Mouse (Mus musculus): ENCODE results near the gene Reep6.

The Reep6 gene

DNA sequence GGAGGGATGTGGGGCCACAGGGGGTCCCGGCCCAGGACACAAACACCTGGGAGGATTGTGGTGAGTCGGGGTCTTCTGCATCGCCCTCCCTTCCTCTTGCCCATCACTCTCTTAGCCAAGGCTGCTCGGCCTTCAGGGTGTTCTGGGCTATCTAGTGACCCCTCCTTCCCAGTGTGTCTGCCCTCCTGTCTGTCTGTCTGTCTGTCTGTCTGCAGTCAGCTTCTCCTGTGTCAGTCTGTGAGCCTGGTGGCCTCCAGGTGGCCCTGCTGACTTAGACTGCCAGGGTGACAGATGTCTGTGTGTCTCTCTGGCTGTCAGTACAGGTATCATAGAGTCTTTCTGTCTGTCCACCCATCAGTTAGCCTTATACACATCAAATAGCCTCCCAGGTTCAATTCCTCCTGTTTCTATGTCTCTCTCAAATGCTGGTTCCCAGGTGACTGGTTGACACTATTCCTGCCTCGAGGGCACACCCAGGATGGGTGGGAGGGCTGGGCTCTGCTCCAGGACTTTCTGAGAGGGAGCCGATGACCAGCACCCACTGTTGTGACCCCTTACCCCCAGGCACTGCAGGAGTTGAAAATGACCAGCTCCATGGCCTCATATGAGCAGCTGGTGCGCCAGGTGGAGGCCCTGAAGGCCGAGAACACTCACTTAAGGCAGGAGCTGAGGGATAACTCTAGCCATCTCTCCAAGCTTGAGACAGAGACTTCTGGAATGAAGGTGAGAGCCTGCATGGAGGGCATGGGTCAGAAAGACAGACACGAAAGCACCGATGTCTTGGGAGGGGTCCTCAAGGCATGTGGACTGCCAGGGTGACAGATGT, 28.3 kb upstream of the Reep6 start:
- DNase-seq (ENCODE audit: low read depth, low spot score) = no peak

DNA sequence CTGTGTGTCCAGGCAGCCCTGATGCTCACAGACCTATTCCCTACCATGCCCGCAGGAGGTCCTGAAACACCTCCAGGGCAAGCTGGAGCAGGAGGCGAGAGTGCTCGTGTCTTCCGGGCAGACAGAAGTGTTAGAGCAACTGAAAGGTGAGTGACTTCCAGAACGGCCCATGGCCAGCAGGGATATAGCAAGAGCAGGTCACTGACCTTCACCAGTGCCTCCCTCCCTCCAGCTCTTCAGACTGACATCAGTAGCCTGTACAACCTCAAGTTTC, 27.7 kb upstream of the Reep6 start:
- no peak for DNase-seq (ENCODE audit: low read depth, low spot score)

DNA sequence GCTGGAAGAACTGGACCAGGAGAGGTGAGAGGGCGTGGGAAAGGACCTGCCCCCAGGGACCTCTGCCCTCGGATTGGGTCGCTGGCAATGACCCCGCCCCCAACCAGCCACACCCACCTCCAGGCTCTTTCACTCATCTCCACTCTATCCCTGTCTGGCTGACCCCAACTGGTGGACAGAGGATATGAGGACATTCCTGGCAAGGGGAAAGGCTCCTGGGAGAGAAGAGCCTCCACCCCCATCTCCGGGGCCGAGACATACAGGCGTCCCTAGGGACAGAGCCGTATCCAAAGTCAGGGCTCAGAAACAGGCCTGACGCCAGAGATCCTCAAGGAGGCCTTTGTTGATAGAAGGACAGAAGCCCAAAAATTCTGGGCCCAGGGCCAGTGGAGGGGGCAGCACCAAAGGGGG, 27.3 kb upstream of the Reep6 start:
- DNase-seq (ENCODE audit: low read depth, low spot score) = no peak

DNA sequence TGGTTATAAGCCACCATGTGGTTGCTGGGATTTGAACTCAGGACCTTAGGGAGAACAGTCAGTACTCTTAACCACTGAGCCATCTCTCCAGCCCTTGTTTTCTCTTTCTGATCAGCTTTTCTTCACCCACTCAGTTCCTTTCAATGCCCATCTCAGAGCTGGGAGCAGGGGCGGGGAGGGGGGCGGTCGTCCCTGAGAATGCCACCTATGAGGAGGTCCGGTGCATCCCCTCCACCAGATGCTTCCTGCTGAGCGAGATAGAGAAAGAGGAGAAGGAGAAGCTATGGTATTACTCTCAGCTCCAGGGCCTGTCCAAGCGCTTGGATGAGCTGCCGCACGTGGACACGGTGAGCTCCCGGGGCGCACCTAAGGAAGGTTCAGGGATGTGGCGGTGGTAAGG, 25.3 kb upstream of the Reep6 start:
- DNase-seq (ENCODE audit: low read depth, low spot score) = no peak

DNA sequence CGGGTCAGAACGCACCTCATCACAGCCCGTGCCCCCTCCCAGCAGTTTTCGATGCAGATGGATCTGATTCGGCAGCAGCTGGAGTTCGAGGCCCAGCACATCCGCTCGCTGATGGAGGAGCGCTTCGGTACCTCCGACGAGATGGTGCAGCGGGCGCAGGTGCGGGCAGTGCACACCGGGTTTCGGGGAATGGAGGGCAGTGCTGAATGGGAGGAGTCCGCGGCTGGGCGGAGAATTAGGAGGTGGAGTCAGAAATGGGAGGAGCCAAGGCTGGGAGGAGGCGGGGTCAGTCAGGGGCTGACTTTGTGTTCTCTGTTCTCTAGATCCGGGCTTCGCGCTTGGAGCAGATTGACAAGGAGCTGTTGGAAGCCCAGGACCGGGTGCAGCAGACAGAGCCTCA, 24.9 kb upstream of the Reep6 start:
- no peak for DNase-seq (ENCODE audit: low read depth, low spot score)

DNA sequence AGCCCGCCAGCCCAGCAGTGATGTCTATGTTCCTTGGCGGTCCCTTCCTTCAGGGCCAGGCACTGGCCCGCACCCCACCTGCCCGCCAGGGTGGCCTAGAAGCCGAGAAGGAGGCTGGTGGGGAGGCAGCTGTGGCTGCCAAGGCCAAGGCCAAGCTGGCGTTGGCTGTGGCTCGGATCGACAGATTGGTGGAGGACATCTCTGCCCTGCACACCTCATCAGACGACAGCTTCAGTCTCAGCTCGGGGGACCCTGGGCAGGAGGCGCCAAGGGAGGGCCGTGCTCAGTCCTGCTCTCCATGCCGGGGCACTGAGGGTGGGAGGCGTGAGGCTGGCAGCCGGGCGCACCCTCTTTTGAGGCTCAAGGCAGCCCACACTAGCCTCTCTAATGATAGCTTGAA, 18.2 kb upstream of the Reep6 start:
- no peak for DNase-seq (ENCODE audit: low read depth, low spot score)

DNA sequence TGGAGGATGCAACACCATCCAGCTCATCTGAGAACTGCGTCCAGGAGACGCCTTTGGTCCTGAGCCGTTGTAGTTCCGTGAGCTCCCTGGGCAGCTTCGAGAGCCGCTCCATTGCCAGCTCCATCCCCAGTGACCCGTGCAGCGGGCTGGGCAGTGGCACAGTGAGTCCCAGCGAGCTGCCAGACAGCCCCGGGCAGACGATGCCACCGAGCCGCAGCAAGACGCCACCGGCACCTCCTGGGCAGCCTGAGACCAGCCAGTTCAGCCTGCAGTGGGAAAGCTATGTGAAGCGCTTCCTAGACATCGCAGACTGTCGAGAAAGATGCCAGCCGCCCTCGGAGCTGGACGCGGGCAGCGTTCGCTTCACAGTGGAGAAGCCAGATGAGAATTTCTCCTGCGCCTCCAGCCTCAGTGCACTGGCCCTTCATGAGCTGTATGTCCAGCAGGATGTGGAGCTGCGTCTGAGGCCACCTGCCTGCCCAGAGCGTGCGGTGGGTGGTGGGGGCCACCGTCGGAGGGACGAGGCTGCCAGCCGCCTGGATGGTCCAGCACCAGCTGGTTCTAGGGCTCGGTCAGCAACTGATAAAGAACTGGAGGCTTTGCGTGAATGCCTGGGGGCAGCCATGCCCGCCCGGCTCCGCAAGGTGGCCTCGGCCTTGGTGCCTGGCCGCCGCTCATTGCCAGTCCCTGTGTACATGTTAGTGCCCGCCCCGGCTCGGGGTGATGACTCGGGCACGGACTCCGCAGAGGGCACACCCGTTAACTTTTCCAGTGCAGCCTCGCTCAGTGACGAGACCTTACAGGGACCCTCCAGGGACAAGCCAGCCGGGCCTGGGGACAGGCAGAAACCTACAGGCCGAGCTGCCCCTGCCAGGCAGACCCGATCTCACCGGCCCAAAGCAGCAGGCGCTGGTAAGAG, 16.9 kb upstream of the Reep6 start:
- DNase-seq (ENCODE audit: low read depth, low spot score) = no peak

DNA sequence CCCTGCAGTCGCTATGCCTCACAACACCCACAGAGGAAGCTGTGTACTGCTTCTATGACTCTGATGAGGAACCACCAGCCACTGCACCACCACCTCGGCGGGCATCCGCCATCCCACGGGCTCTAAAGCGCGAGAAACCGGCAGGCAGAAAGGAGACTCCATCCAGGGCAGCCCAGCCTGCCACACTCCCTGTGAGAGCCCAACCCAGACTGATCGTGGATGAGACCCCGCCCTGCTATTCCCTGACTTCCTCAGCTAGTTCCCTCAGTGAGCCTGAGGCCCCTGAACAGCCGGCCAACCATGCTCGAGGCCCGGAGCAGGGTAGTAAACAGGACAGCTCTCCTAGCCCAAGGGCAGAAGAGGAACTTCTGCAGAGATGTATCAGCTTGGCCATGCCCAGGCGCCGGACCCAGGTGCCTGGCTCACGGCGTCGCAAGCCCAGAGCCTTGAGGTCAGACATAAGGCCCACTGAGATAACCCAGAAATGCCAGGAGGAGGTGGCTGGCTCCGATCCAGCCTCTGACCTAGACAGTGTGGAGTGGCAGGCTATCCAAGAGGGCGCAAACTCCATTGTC, 16.0 kb upstream of the Reep6 start:
- no peak for DNase-seq (ENCODE audit: low read depth, low spot score)

DNA sequence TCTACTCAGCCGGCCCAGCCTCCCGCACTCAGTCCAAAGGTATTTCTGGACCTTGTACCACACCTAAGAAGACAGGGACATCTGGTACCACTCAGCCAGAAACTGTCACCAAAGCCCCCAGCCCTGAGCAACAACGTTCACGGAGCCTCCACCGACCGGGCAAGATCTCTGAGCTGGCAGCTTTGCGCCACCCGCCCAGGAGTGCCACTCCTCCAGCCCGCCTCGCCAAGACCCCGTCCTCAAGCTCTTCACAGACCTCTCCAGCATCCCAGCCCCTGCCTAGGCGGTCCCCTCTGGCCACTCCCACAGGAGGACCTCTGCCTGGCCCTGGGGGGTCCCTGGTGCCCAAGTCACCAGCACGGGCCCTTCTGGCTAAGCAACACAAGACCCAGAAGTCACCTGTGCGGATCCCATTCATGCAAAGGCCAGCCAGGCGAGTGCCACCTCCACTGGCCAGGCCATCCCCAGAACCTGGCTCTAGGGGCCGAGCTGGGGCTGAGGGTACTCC, 15.2 kb upstream of the Reep6 start:
- DNase-seq (ENCODE audit: low read depth, low spot score) = no peak

DNA sequence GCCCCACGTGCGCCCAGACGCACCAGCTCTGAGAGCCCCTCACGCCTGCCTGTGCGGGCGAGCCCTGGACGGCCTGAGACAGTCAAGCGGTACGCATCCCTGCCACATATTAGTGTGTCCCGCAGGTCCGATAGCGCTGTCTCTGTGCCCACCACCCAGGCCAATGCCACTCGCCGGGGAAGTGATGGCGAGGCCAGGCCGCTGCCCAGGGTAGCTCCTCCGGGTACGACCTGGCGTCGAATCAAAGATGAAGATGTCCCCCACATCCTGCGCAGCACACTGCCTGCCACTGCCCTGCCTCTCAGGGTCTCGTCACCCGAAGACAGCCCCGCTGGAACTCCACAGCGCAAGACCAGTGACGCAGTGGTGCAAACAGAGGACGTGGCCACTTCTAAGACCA, 14.4 kb upstream of the Reep6 start:
- no peak for DNase-seq (ENCODE audit: low read depth, low spot score)

DNA sequence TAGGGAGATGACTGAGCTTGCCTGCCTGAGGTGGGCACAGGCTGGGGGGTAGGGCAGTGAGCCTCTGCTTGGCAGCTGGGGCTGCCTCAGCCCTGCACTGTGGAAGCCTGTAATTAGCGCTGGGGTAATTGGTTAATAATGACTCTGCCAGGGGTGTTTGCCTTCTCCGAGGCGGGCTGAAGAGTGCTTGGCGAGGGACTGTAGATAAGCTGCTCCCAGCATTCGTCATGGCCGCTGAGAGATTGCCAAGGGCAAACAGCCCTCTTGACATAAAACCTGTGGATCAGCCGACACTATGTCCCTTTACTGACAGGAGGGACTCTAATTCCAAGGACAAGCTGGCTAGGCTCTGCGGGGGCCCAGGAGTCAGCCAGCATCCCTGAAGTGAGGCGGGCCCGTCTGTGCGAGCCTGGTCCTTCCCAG, 13.4 kb upstream of the Reep6 start:
- no peak for DNase-seq (ENCODE audit: low read depth, low spot score)

DNA sequence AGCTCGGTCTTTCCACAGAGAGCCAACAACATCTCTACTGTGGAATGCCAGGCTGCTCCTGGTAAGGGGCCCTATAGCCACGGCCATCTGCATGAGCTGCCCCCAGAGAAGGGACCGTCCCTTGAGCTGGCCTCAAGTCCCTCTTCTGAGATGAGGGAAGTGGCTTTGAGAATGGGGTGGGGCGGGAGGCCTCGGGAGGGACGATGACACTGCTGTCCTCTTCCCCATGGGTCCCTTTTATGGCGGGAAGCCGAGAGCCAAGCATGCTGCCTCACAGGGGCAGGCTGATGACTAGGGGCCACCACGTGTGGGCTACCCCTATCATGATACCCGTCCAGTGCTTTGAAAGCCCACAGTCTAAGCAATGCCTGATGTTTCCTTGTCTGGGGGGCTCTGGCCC, 12.7 kb upstream of the Reep6 start:
- no peak for DNase-seq (ENCODE audit: low read depth, low spot score)

DNA sequence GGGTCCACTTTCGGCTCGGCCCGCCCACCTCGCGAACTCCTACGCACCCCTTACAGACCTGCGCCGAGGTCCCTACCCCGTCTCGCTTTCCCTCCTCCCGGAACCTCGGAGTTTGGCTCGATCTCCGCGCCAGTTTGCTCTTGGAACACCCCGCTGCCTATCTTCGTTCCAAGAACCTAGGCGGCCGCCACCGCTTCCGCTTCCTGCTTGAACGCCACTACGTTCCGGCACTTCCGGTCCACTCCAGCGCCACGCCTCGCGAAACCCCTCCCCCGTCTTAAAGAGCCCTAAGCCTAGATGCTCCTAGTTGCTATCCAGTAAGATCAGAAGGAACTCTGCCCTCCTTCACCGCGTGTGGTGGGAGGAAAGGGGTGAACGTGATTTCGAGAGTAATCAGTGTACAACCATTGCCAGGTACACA, 9.4 kb upstream of the Reep6 start, which contains the start of gene 2310011J03Rik:
2310011J03Rik (minus strand) TSS at position 198 of the 421 bp plus-strand sequence.
- DNase-seq (ENCODE audit: low read depth, low spot score) = peak; percentile 81

DNA sequence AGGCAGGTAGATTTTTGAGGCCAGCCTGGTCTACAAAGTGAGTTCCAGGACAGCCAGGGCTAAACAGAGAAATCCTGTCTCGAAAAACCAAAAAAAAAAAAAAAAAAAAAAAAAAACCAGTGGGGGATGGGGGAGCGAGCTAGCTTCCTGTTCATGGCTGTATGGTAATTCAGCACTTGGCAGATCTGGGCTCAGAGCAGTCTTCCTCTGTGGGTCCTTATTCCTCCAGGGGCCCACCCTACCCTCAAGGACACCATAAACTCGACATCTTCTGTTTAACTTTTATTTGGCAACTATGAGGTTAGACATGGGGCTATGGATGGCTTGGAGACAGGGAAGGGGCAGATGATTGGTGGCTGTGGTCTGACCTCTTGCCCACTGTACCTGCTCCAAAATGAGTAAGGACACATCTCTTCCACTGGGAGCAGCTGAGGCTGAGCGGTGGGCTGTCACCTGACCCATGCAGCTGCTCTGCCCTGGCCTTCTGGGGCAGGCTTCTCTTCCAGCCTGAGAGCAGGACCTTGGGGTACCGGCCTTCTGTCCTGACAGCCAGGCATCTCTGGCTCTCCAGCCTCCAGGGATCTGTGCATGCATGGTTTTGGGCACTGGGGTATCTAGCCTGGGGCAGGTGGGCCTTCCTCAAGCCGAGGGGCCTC, 8.6 kb upstream of the Reep6 start:
- no peak for DNase-seq (ENCODE audit: low read depth, low spot score)

DNA sequence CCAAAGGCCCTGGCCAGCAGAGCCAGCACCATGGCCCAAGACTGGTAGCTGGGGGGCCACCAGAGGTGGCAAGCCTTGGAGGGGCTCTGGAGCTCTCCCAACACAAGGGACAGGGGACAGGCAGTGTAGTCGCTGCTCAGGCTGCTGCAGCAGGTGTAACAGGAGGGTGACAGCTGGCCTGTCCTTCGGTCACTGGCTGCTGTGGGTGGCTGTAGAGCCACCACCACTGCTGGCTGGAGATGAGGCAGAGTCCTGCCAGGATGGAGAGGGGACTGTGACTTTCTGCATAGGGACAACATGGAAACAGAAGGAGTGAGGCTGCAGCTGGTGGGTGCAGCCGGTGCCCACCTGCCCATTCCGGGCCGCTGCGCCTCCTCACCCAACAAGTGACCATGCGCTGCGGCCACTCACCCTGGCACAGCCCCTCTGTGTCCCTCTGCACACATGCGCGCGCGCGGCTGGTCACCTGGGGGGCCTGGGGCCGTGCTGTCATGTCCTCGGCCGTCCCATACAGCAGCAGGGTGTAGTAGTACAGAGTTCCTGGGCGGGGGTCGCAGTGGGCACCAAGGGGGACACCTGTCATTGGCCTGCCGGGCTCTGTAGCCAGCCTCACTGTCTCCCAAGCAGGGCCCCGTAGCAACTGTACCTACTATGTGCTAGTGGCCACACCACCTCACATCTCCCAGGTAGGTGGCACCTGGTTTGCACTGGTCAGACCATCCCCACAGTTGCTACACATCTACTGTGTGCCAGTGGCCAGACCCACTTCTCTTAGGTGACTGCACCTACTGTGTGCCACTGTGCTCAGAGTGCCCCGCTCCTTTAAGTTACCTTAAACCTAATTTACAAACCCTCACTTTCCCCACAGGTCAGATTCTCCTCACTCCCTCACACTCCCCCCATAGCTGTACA, 7.8 kb upstream of the Reep6 start:
- DNase-seq (ENCODE audit: low read depth, low spot score) = no peak

DNA sequence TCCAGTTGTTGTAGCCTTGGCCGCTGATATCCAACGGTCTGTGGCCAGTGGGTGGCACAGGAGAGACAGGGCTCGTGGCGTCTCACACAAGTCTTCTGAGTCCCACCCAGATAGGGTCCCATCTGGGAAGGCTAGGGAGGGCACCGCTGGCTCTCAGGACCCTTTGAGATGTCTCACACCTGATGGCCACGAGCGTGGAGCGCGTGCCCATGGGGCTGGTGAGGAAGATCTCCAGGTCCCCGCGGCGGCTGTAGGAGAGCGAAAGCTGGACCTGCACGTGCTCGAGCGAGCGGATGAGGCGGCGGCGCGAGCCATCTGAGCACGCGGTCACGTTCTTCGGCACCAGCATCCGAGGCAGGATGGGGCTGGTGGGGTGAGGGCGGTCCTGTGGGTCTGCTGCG, 6.9 kb upstream of the Reep6 start:
- DNase-seq (ENCODE audit: low read depth, low spot score) = no peak

DNA sequence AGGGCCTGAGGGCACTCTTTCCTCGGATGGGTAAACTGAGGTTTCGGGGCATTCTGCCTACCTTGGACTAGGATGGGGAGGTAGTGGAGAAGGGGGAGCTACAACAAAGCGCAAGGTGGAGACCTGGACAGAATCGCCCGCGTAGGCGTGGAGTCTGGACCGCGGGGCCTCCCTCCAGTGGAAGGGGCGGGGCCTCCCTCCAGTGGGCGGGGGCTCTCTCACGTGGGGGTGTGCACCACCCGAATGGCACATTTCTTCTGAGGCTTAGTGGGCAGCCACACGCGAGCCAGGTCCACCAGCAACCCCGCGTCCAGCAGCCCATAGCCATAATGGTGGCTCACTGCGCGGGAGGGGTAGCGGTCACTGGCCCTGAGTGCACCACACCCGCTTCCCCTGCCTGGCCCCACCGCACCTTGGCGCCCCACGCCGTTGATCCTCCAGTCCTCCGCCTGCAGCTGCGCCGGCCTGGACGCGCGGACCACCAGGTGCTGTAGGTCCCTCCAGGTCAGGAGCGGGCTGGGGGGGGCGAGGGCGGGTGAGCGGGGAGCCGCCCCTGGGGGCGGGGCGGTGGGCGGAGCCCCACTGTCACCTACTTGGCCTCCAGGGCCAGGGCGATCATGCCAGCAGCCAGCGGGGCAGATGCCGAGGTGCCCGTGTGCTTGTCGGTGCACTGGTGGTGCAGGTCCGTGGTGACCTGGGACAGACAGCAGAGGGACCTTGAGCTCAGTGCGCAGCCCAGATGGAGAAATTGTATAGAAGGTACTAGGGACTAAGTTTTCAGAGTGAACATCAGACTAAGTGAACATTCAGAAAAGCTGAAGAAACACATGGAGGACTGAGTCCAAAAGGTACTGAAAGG, 6.3 kb upstream of the Reep6 start:
- no peak for DNase-seq (ENCODE audit: low read depth, low spot score)

DNA sequence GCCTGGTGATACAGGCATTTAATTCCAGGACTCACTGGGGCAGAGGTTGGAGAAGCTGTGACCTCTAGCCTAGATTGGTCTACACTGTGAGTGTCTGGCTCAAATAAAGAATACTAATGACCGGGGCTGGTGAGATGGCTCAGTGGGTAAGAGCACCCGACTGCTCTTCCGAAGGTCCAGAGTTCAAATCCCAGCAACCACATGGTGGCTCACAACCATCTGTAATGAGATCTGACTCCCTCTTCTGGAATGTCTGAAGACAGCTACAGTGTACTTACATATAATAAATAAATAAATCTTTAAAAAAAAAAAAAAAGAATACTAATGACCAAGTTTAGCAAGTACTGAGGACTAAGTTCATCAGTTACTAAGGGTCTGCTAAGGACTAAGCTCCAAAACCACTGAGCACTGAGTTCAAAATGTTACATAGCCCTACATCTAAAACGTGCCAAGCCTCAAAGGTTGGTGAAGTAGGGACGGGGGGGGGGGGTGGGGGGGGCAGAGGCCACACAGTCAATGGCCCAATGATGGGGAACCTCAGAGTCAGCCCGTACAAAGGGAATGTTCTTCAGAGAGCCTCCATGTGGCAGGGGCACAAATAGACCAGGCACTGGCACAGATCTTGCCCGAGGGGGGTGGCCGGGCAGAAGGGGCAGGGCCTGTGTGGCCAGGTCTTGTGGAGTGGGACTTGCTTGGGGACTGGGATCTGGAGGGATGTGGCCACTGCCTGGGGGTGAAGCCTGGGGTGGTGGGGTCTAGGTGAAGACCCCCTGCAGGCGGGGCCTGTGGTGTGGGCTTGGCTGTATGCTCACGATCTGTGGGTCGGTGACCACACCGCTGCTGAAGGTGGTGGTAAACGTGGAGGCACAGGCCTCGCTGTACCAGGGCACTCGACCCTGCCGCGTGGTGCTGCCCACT, 5.4 kb upstream of the Reep6 start:
- no peak for DNase-seq (ENCODE audit: low read depth, low spot score)

DNA sequence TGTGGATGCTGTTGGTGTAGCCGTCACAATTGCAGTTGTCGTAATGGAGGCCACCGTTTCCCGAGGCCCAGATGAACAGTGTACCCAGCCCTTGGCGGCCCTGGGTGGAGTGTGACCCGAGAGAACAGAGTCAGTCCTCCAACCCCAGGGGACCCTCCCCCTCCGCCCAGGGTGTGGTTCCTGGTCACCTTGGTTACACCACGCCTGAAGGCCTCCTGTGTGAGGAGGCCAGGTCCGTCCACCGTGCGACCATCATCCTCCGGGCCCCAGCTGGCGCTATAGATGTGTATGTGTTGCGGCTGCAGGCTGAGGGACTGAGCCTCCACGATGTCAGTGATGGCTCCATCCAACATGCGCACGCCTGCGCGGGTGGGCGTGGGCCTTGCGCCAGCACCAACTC, 4.7 kb upstream of the Reep6 start:
- no peak for DNase-seq (ENCODE audit: low read depth, low spot score)

Measured in embryo, embryonic 11.5 days (tissue).